In genomic region chr7:142000661-142001060, GRCm38 (mm10) we compare ENCODE assay signal across 24 mouse cellular contexts. TPM values are rescaled to one million over a fixed set of nuclear protein-coding genes. Genes with fewer than 3 reads are reported as not detected.
DNase-seq lines count a peak whose midpoint lies in the region; ATAC-seq and TF ChIP-seq lines count a peak whose summit lies in the region.
"Had no signal": no experiment of that assay in that cellular context is flagged by ENCODE, and none has a peak within 500 bp of the region (broad histone marks: within the 10 kb centered on the region; RNA-seq: fewer than 3 reads in every experiment).

No protein-coding gene starts in this region.

- H3K4me2 ChIP-seq in intestine, postnatal 0 days (replicated peaks; ENCODE audit: low read depth): no peak overlapping the region
- H3K4me2 ChIP-seq in intestine, embryonic 16.5 days (ENCODE audit: low read depth, low read length): no peak overlapping the region
- H3K4me2 ChIP-seq: embryonic facial prominence, embryonic 12.5 days; forebrain, embryonic 12.5 days; heart, embryonic 15.5 days; hindbrain, embryonic 13.5 days; liver, embryonic 15.5 days; midbrain, embryonic 15.5 days; neural tube, embryonic 13.5 days; stomach, embryonic 15.5 days had no signal

- H3K27me3 ChIP-seq in intestine, postnatal 0 days (replicated peaks; ENCODE audit: control insufficient read depth, insufficient read depth, low read length): no peaks in the 10 kb centered on the region
- no peaks in the 10 kb centered on the region for H3K27me3 ChIP-seq in intestine, embryonic 16.5 days (replicated peaks; ENCODE audit: control insufficient read depth, insufficient read depth, low read length)
- H3K27me3 ChIP-seq: embryonic facial prominence, embryonic 12.5 days; forebrain, embryonic 12.5 days; heart, embryonic 15.5 days; hindbrain, embryonic 13.5 days; liver, embryonic 15.5 days; midbrain, embryonic 15.5 days; neural tube, embryonic 13.5 days; stomach, embryonic 15.5 days had no signal

- peaks cover 4% of the 10 kb centered on the region; the same call in 1 of the 2 replicates for H3K36me3 ChIP-seq in intestine, postnatal 0 days (ENCODE audit: control insufficient read depth, insufficient read depth)
- no peaks in the 10 kb centered on the region for H3K36me3 ChIP-seq in intestine, embryonic 16.5 days (ENCODE audit: control insufficient read depth, insufficient read depth, low read length)
- H3K36me3 ChIP-seq: heart, embryonic 15.5 days; liver, embryonic 15.5 days; stomach, embryonic 15.5 days had no signal

- no peaks in the 10 kb centered on the region for H3K9me3 ChIP-seq in intestine, postnatal 0 days (ENCODE audit: control insufficient read depth)
- H3K9me3 ChIP-seq in intestine, embryonic 16.5 days (ENCODE audit: control insufficient read depth, low read length): no peaks in the 10 kb centered on the region
- H3K9me3 ChIP-seq: embryonic facial prominence, embryonic 12.5 days; forebrain, embryonic 12.5 days; heart, embryonic 15.5 days; hindbrain, embryonic 13.5 days; limb, embryonic 10.5 days; liver, embryonic 15.5 days; midbrain, embryonic 15.5 days; neural tube, embryonic 13.5 days; stomach, embryonic 15.5 days had no signal

- H3K4me1 ChIP-seq in intestine, postnatal 0 days (replicated peaks; ENCODE audit: control insufficient read depth, insufficient read depth, low read length): no peaks in the 10 kb centered on the region
- no peaks in the 10 kb centered on the region for H3K4me1 ChIP-seq in intestine, embryonic 16.5 days (ENCODE audit: control insufficient read depth, insufficient read depth, low read length)
- H3K4me1 ChIP-seq: embryonic facial prominence, embryonic 12.5 days; forebrain, embryonic 12.5 days; heart, embryonic 15.5 days; hindbrain, embryonic 13.5 days; limb, embryonic 10.5 days; liver, embryonic 15.5 days; midbrain, embryonic 15.5 days; neural tube, embryonic 13.5 days; stomach, embryonic 15.5 days had no signal

- peak; percentile 61 for DNase-seq in cerebellum, adult 11 months
- DNase-seq in cerebellum, adult 9-10 months: peak; percentile 78
- peak; percentile 5 for DNase-seq in yolk sac, embryonic 10.5 days (ENCODE audit: low spot score)
- no peak for DNase-seq in embryo, embryonic 9.5 days (ENCODE audit: extremely low spot score)
- no peak for DNase-seq in ovary, adult 18-20 months (ENCODE audit: low spot score)
- DNase-seq: adrenal gland, adult 2 months; heart, postnatal 36 days; kidney, postnatal 4 days; layer of hippocampus, adult 9-11 months; liver; thymus, postnatal 36 days had no signal

- 0 out of 2 replicates have a peak, but pooled peaks have one; percentile 5 for ATAC-seq in intestine, postnatal 0 days
- no peak for ATAC-seq in intestine, embryonic 16.5 days
- ATAC-seq: midbrain, embryonic 15.5 days had no signal

- H3K9ac ChIP-seq in intestine, postnatal 0 days (ENCODE audit: low read depth, low read length): no peak overlapping the region
- H3K9ac ChIP-seq in intestine, embryonic 16.5 days (ENCODE audit: low read depth, low read length): no peak overlapping the region
- H3K9ac ChIP-seq: embryonic facial prominence, embryonic 12.5 days; forebrain, embryonic 12.5 days; heart, embryonic 15.5 days; hindbrain, embryonic 13.5 days; liver, embryonic 15.5 days; midbrain, embryonic 15.5 days; neural tube, embryonic 13.5 days; stomach, embryonic 15.5 days had no signal

- H3K27ac ChIP-seq in intestine, postnatal 0 days (ENCODE audit: low read depth, low read length): no peak overlapping the region
- no peak overlapping the region for H3K27ac ChIP-seq in intestine, embryonic 16.5 days (ENCODE audit: low read length)
- H3K27ac ChIP-seq: embryonic facial prominence, embryonic 12.5 days; forebrain, embryonic 12.5 days; heart, embryonic 15.5 days; hindbrain, embryonic 13.5 days; limb, embryonic 10.5 days; liver, embryonic 15.5 days; macrophage; midbrain, embryonic 15.5 days; neural tube, embryonic 13.5 days; stomach, embryonic 15.5 days had no signal

- WGBS in intestine, postnatal 0 days: 89% methylated on average over 3 of the region's 3 CpGs
- WGBS in intestine, embryonic 16.5 days: 92% methylated on average over 3 of the region's 3 CpGs

- no peak overlapping the region for H3K4me3 ChIP-seq in intestine, postnatal 0 days (ENCODE audit: low read depth, low read length)
- H3K4me3 ChIP-seq in intestine, embryonic 16.5 days (ENCODE audit: low read length): no peak overlapping the region
- H3K4me3 ChIP-seq: embryonic facial prominence, embryonic 12.5 days; forebrain, embryonic 12.5 days; heart, embryonic 15.5 days; hindbrain, embryonic 13.5 days; limb, embryonic 10.5 days; liver, embryonic 15.5 days; midbrain, embryonic 15.5 days; myocyte; neural tube, embryonic 13.5 days; stomach, embryonic 15.5 days had no signal

- no peak for TF ChIP-seq CTCF in intestine, postnatal 0 days (IDR thresholded peaks at IDR 0.05; ENCODE audit: low read depth)

RNA-seq across cellular contexts. Expression of gene Brsk2, which starts 51.1 kb away (rescaled TPM):
- 0.55 and 0.69 TPM in 2 replicates for polyA plus RNA-seq in intestine, postnatal 0 days (2015; fragmentation: Nextera tagmentation; extraction: Ambion mirVana)
- polyA plus RNA-seq in intestine, embryonic 16.5 days (2015; fragmentation: Nextera tagmentation; extraction: Ambion mirVana): 0.98 and 1.3 TPM in 2 replicates
- polyA plus RNA-seq: macrophage had no signal

Comparison
In these comparisons a context has a peak if more than half of its experiments do, and no peak if none do; other contexts are left out.
1. DNase-seq: peak in cerebellum, adult 11 months (single experiment), cerebellum, adult 9-10 months (single experiment) and yolk sac, embryonic 10.5 days (single experiment); none in embryo, embryonic 9.5 days (single experiment) and ovary, adult 18-20 months (single experiment).